Mouse (Mus musculus) hindlimb bud, embryonic 11.5 days (tissue): Measurements from ENCODE around the gene Rgs3.

ENCODE experiments used
- DNase-seq: peaks from one replicate; pipeline ENCODE4 v3.0.0-alpha.2; 2012; ENCODE audit warnings: low read depth, low spot score; ENCODE audit errors: extremely low spot score

The Rgs3 gene

DNA sequence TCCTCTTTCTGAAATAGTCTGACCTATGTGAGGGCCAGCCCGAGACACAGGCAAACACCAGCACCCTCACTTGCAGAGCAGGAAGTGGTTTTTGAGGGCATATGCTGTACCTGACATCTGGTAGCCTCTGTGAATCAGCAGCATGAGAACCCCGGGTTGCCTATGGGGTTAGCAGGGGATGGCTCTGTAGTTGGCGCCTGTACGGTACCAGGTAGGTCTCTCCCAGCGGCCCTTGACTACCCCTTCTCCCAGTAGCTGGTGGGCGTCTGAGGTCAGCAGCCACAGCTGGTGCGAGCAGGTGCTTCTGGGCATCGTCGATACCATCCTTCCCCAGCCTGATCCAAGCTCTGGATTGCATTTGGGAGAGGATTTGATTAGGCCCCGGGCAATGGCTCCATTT is 125.6 kb downstream of the Rgs3 start:
- DNase-seq, result no peak

GRCm38 (mm10) chr4:62686769-62687168 is 127.1 kb downstream of the Rgs3 start:
- DNase-seq, result no peak

DNA sequence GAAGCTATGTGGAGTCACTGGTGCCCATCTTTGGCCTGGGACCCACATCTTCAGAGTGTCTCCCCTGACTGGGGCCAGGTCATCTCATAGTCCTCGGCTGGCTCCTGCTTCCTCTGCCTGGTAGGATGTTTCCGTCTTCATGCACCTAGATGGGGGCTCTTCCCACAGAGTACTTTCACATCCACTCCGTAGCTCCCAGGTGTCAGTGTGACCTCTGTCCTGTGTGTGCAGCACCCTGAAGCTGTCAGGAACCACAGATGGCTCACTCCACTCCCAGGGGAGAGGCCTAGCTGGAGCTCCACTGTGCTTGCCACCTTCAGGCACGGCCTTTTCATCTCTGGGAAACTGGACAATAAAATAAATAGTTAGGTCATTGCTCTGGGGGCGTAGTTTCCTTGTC is 128.5 kb downstream of the Rgs3 start:
- no peak for DNase-seq

DNA sequence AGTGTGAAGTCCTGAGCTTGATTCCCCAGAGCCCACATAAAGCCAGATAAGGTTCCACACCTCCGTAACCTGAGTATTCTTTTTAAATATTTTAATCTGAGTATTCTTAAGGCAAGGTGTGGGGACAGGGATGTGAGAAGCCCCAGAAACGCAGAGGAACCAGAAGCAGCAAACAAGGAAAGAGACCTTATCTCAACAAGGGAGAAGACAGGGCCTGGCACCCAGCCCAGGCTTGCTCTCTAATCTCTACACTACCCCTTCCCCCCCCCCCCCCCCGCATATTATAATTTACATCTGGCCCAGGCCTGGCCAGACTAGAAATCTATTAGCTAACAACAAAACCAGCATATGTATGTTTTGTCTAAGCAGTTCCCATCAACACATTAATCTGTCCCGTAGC is 131.3 kb downstream of the Rgs3 start:
- no peak for DNase-seq

DNA sequence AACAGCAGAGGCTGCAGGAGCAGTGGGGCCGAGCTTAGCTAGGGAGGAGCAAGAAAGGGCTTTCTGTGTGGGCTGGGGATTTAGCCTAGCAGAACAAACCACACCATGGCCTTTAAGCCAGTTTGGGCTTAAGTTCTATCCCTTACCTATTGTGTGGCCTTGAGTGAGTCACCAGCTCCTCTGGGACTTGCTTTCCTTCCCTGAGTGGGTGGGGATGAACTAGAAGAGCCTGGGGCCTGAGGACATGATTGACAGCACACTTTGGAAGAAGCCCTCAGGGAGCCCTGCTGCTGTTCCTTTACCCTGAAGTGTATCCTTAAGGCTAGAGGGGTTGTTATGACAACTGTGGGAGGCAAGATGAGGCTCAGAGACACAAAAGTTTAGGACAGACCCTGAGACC is 132.0 kb downstream of the Rgs3 start:
- no peak for DNase-seq

DNA sequence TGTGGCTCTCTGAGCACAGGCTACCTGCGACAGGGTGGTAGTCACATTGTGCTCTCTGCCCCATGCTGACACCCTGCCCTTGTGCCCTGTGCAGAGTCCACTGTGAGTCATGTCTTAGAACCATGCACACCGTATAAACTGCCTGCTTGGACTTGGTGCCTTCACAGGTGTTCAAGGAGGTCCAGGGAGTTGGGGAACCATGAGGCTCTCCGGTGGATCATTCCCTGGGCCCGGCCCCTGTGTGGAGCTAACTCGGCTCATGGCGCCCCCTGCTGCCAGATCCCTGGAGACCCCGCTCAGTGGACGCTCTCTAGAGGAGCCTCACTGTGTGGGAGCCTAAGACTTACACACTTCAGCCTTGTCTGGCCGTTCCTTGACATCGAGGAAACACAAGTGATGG is 134.2 kb downstream of the Rgs3 start:
- DNase-seq, result no peak

- no peak for DNase-seq
These were observed 135.2 kb downstream of the Rgs3 start for GRCm38 (mm10) chr4:62694703-62695439.

GRCm38 (mm10) chr4:62695523-62695922 is 135.9 kb downstream of the Rgs3 start:
- no peak for DNase-seq

DNA sequence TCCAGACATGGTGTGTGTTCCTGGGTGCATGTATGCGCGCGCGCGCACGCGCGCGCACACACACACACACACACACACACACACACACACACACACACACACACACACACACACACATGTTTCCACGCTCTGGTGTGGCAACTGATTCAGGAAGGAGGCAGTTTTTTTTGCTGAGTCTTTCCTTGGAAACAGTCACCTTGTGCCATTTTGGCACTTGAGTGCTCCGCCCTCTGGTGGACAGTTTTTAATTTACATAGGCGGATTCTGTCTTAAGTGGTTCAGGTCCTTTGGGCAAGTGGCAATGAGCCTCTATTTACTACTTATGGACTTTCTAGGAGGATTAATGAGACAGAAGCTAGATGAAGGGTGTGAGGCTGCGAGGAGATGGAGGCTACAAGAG is 136.3 kb downstream of the Rgs3 start:
- peak; percentile 78 for DNase-seq

GRCm38 (mm10) chr4:62696699-62697404 is 137.2 kb downstream of the Rgs3 start:
- DNase-seq, result no peak

DNA sequence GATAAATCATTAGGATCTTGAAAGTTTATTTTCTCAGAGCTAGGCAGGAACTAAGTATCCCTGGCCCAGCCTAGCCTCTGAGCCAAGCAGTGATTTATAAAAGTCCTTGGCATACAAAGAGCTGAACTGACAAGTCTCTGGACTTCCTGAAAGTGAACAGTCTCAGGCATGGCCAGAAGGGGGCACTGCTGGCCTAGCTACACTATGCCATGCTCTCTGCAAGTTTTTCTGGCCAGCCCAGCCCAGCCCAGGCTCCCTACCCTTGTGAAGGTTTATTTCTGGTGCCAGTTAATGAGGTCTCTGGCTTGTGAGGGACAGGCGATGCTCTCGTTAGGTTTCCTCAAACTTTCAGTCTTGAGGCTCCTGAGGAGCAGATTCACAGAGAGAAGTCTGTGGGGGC is 137.8 kb downstream of the Rgs3 start:
- DNase-seq, result peak; percentile 80

GRCm38 (mm10) chr4:62698521-62698920 is 138.9 kb downstream of the Rgs3 start:
- DNase-seq, result no peak

DNA sequence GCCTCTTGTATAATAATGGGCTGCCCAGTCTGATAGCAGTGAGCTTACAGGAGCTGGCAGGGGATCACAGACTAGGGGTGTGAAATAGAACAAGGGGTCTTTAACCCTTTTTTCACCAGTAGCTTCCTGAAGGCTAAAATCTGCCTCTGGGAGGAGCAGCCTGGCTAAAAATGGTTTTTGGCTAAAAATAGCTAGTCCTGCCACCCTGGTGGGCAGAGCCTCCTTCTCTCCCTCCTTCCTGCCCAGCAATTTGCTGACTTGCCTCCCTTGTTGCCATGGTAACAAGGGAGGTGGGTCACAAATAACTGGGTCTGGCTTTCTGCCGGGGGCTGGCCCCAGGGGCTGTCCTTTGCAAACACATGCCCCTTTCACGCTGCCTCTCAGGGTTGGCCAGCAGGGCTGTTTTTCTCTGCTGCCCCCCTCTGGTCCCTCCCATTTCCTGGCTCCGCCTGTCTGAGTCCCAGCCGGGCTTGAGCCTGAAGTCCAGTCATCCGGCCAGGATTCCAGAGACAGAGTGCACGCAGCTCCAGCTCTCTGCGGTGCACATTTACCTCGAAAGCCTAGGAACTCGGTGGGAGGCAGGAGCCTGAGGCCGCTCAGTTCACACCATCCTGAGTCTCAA is 139.7 kb downstream of the Rgs3 start:
- peak; percentile 91 for DNase-seq

DNA sequence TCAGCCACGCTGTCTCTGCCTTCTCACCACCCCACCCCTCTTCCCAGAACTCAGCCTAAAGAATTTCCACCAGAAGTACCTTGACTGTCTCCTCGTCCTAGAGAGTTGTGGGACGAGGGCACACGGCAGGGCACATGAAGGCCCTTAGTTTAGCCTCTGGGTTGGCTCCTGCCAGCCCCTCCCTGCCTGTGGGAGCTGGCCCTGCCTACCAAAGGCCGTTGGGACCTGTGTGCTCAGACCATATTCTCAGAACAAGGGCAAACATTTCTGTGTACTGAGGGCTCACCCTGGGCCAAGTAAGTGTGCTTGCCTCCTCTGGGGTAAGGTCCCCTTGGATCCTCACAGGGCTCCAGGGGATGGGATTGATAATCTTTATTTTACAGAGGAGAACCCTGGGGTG is 140.8 kb downstream of the Rgs3 start:
- no peak for DNase-seq

GRCm38 (mm10) chr4:62703151-62703550 is 143.5 kb downstream of the Rgs3 start:
- no peak for DNase-seq

DNA sequence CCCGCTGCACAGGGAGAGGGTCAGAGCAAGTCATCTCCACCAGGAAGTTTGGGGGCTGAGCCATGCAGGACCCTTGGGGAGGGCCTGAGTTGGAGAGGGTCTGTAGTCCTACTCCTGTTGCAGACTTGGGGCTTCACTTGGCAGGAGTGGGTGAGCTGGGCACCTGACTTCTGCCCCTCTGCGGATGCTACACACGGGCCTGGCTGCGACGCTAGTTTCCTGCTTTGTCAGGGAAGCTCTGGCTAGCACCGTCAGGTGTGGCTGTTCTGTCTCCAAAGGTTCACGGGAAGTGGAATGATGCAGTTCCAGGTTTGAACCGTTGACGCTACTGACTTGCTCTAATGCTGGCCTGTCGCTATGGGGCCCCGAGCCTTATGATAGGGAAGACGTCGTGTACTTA is 144.6 kb downstream of the Rgs3 start:
- DNase-seq, result no peak

- DNase-seq, result no peak
These were observed 145.4 kb downstream of the Rgs3 start for GRCm38 (mm10) chr4:62705013-62705412.

DNA sequence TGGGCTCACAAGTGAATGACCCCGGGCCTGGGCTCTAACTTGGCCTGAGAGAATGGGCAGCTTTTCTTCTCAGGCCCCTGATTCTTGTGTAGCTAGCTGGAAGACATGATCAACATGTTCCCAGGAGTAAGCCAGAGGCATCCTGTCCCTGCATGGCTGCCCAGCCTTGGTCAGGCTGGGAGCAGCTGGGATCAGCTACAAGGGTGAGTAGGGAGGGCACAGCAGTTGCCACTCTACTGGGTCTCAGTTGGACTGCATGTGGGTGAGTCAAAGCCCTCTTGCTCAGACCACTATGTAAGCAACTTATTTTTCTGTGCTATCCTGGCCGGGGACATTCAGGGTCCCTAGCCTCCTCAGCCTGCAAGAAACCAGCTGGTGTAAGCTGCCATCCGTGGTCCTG is 146.1 kb downstream of the Rgs3 start:
- no peak for DNase-seq

DNA sequence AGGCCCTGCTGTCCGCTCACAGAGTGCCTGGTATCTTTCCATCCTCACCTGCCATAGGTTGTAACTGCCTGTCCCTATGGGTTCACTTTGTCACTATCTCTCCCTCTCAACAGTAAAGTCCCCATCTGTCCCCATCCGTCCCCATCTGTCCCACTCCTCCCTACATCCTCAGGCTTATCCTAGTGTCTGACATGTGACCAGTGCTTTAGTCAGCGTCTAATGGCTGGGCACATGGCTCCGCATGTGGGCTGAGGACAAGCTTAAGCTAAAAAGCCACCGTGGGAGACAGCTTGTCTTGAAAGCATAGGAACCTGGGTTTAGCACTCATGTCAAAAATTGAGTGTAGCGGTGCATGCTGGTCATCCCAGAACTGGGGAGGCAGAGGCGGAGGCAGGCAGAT is 148.4 kb downstream of the Rgs3 start:
- no peak for DNase-seq

DNA sequence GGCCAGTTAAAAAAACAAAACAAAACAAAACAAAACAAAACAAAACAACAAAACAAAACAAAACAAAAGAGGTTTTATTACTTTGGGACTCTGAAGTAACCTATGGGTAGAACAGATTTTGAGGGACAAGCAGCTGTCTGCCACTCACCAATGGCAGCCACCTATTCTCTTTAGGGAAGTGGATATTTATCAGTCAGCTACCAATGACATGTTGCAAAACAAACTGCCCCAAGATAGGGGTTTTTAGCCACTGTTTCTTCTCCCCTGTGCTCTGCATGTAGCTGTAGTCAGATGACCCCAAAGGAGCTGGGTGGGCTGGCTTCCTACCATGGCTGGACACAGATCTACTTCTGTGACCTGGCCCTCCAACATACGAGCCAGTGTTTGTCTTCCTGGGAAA is 149.3 kb downstream of the Rgs3 start:
- DNase-seq, result no peak

- no peak for DNase-seq
These were observed 149.8 kb downstream of the Rgs3 start for GRCm38 (mm10) chr4:62709448-62709847.

GRCm38 (mm10) chr4:62711159-62711558 is 151.5 kb downstream of the Rgs3 start:
- DNase-seq, result no peak
